Mouse (Mus musculus) myocyte (in vitro differentiated cells): Measurements from ENCODE around the gene Atp8b4.

Experiments
- CEBPB ChIP-seq: IDR thresholded peaks from 2 replicates; pipeline ENCODE4 v1.6.1; 2011; ENCODE audit warnings: mild to moderate bottlenecking, moderate library complexity; ENCODE audit not compliant: poor library complexity, insufficient read depth, severe bottlenecking
- E2F4 ChIP-seq: IDR thresholded peaks from one replicate; pipeline ENCODE4 v1.6.1; 2011; ENCODE audit warnings: mild to moderate bottlenecking, control low read depth, moderate library complexity; ENCODE audit not compliant: insufficient read depth
- MAX ChIP-seq: IDR thresholded peaks from one replicate; pipeline ENCODE4 v1.6.1; 2011; ENCODE audit warnings: low read depth, mild to moderate bottlenecking, control low read depth
- MYOD1 ChIP-seq, 3 experiments: IDR thresholded peaks; one replicate each; pipeline ENCODE4 v1.6.1; 2011; ENCODE audit warnings: control low read depth in 2 of 3, low read depth in 2 of 3, mild to moderate bottlenecking in 2 of 3, moderate library complexity in 1 of 3; ENCODE audit not compliant: insufficient read length in 2 of 3, control insufficient read depth in 1 of 3
- MYOG ChIP-seq, 3 experiments: IDR thresholded peaks; one replicate each; pipeline ENCODE4 v1.6.1; 2011; ENCODE audit warnings: control low read depth in 2 of 3, low read depth in 2 of 3, mild to moderate bottlenecking in 2 of 3; ENCODE audit not compliant: insufficient read length in 2 of 3, control insufficient read depth in 1 of 3, insufficient read depth in 1 of 3
- POLR2A ChIP-seq: IDR thresholded peaks from one replicate; pipeline ENCODE4 v1.6.1; 2011; ENCODE audit warnings: low read depth, mild to moderate bottlenecking, control low read depth, moderate library complexity; ENCODE audit not compliant: insufficient read length
- POLR2AphosphoS2 ChIP-seq: IDR thresholded peaks from one replicate; pipeline ENCODE4 v1.6.1; 2011; ENCODE audit warnings: low read depth, control low read depth; ENCODE audit not compliant: insufficient read length
- TCF12 ChIP-seq: IDR thresholded peaks from one replicate; pipeline ENCODE4 v1.6.1; 2011; ENCODE audit warnings: mild to moderate bottlenecking, control low read depth; ENCODE audit not compliant: poor library complexity, insufficient read depth, severe bottlenecking
- USF1 ChIP-seq: IDR thresholded peaks from one replicate; pipeline ENCODE4 v1.6.1; 2011; ENCODE audit warnings: low read depth, mild to moderate bottlenecking, control low read depth, moderate library complexity

- TF ChIP-seq POLR2A (no peak), MAX (no peak), TCF12 (no peak), E2F4 (no peak), POLR2AphosphoS2 (no peak), MYOG (IDR thresholded peaks at IDR 0.05; ENCODE audit: control insufficient read depth in 1 of 3, insufficient read depth in 1 of 3, insufficient read length in 2 of 3, low read depth in 2 of 3) (no peak), MYOD1 (IDR thresholded peaks at IDR 0.05; ENCODE audit: control insufficient read depth in 1 of 3, insufficient read length in 2 of 3, low read depth in 2 of 3) (no peak), USF1 (no peak), CEBPB (no peak)
Observed at GRCm38 (mm10) chr2:126530581-126530980, 30.1 kb upstream of the Atp8b4 start.
